Mouse (Mus musculus) left cerebral cortex, adult 9 months (tissue): ENCODE results near the gene C2cd4d.

Experiments
- DNase-seq, 2 experiments: peaks; one replicate each; pipeline ENCODE4 v3.0.0; 2022; ENCODE audit warnings: low spot score in 2 of 2

The C2cd4d gene

DNA sequence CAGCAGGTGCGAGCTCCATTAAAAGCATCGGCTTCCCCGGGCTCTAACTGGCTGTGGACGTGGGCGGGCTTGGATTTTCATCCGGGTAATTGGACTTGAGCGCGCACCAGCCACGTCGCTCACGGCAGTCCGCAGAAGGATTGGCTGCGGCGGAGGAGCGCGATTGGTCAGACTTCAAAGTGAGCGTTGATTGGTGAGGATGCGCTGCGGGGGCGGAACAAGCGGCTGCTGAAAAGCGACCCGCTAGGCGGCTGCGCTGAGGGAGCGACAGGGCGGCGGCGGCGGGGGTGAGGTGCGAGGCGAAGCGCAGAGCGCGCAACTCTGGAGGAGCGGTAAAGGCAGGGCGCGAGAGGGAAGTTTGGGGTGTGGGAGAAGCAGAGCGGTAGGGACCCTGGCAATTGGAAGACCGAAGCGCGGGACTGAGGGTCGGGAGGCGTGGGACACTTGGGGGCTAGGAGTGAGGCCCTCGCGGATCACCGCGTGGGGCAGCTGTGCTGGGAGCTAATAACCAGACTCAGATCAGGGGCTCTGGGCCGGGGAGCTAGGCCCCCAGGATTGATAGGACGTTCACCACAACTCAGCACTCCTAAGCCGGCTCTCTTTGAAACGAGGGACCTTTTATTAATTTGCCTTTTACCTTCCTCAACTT lies 50.9 kb downstream of the C2cd4d start, which contains the start of gene Tdrkh:
Gene Tdrkh, plus strand, starts transcription at position 243 of the 649 bp plus-strand sequence.
- DNase-seq = peak; percentile 97 to 99
